Mouse (Mus musculus) brain, embryonic 14.5 days (tissue): Measurements from ENCODE around the gene Tsc22d1.

Experiments
- CTCF ChIP-seq: fragments of 200-500 bp; IDR thresholded peaks from 2 replicates; pipeline ENCODE4 v1.5.1; 2012; ENCODE audit warnings: inconsistent platforms, mild to moderate bottlenecking, moderate library complexity, borderline replicate concordance; ENCODE audit not compliant: insufficient read depth, insufficient read length; ENCODE audit errors: extremely low read depth
- POLR2A ChIP-seq: fragments of 200-500 bp; IDR thresholded peaks from 2 replicates; pipeline ENCODE4 v1.6.1; 2012; ENCODE audit warnings: mild to moderate bottlenecking, inconsistent platforms, borderline replicate concordance; ENCODE audit not compliant: poor library complexity, insufficient read depth, insufficient read length, severe bottlenecking; ENCODE audit errors: extremely low read depth

DNA sequence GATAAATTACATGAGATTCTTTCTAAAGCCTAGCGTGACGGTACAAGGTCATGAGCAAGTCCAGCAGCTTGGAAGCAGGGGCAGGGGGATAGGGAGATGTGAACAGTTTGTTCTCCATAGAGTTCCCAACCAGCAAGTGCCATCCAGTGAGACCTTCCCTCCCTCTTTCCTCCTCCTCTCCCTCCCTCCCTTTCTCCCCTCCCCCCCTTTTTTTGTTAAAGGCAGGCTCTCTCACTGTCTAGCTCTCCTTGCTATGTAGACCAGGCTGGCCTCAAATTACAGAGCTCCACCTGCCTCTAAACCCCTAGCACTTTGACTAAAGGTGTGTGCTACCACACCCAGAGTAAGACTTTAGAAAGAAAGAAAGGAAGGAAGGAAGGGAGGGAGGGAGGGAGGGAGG, 63.3 kb downstream of the Tsc22d1 start:
- TF ChIP-seq CTCF (no peak), POLR2A (no peak)
